In the genomic region with DNA sequence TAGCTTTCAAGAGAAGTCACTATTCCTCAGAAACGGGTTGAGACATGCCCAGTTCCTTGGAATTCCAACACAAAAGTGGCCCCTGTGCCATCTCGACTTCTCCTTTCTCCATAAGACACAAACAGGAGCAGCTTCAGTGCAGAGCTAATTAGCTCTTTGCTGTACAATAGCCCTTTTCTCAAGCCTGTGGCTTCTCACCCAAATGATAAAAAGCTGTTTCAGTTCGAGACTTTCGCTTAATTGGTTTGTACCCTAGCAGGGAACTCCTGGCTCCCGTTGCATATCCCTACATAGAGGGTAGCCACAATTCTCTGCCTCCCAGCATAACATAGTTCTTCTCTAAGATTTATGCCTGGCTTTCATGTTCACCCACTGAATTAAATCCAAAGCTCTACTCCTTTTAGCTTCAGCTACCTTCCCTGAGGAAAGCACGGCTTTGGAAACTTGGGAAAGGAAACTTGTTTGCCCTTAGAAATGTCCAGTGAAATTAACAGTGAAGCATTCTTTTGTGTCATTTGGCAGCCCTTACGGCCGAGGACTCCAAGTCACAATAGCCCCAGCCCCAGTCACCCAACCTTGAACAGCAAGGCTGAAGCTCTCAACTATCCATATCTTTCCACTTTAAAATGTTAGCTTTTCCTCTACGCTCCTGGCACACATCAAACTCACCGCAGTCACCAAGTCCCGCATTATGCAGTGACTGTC, we compare ENCODE assay signal across 12 mouse cellular contexts.
A peak's percentile ranks its signal among the peaks of the same experiment; 100 is the strongest.
DNase-seq lines count a peak whose midpoint lies in the region; ATAC-seq and TF ChIP-seq lines count a peak whose summit lies in the region.
"Had no signal": no experiment of that assay in that cellular context is flagged by ENCODE, and none has a peak within 500 bp of the region (broad histone marks: within the 10 kb centered on the region; RNA-seq: fewer than 3 reads in every experiment).

No protein-coding gene starts in this region.

- no peak for ATAC-seq in hindbrain, embryonic 15.5 days (ENCODE audit: low FRiP score, low read depth)
- peak; percentile 52; the same call in 1 of the 2 replicates for ATAC-seq in neural tube, embryonic 14.5 days (ENCODE audit: low read depth)
- ATAC-seq: CD4-positive, CD25-positive, alpha-beta regulatory T cell, adult 4 months; liver, postnatal 0 days had no signal

- peak overlapping the region; percentile 74 for H3K27ac ChIP-seq in layer of hippocampus, adult 2 months
- H3K27ac ChIP-seq in hindbrain, embryonic 15.5 days (replicated peaks) = peak overlapping the region; percentile 31
- H3K27ac ChIP-seq in neural tube, embryonic 14.5 days (ENCODE audit: low read depth, low read length) = peak overlapping the region; percentile 40
- H3K27ac ChIP-seq: stomach, embryonic 15.5 days had no signal

- no peak overlapping the region for H3K9ac ChIP-seq in hindbrain, embryonic 15.5 days
- no peak overlapping the region for H3K9ac ChIP-seq in neural tube, embryonic 14.5 days (replicated peaks; ENCODE audit: low read depth, low read length)
- H3K9ac ChIP-seq: liver, postnatal 0 days; stomach, embryonic 15.5 days had no signal

- 32% methylated on average over 11 of the region's 11 CpGs for WGBS in hindbrain, embryonic 15.5 days
- 19% methylated on average over 11 of the region's 11 CpGs for WGBS in neural tube, embryonic 14.5 days

- H3K9me3 ChIP-seq in hindbrain, embryonic 15.5 days = no peaks in the 10 kb centered on the region
- H3K9me3 ChIP-seq in neural tube, embryonic 14.5 days (ENCODE audit: control insufficient read depth, low read length) = no peaks in the 10 kb centered on the region
- H3K9me3 ChIP-seq: stomach, embryonic 15.5 days had no signal

- H3K27me3 ChIP-seq in hindbrain, embryonic 15.5 days = no peaks in the 10 kb centered on the region
- no peaks in the 10 kb centered on the region for H3K27me3 ChIP-seq in neural tube, embryonic 14.5 days (ENCODE audit: control insufficient read depth, insufficient read depth, low read length)
- H3K27me3 ChIP-seq: stomach, embryonic 15.5 days had no signal

- peak overlapping the region; percentile 3; the same call in 1 of the 2 replicates for H3K4me2 ChIP-seq in hindbrain, embryonic 15.5 days
- peak overlapping the region; percentile 9; the same call in 1 of the 2 replicates for H3K4me2 ChIP-seq in neural tube, embryonic 14.5 days (ENCODE audit: low read depth, low read length)
- H3K4me2 ChIP-seq: stomach, embryonic 15.5 days had no signal

- H3K4me3 ChIP-seq in layer of hippocampus, adult 2 months = peak overlapping the region; percentile 22
- H3K4me3 ChIP-seq in hindbrain, embryonic 15.5 days = no peak overlapping the region
- H3K4me3 ChIP-seq in neural tube, embryonic 14.5 days (ENCODE audit: low read depth, low read length) = no peak overlapping the region
- H3K4me3 ChIP-seq: stomach, embryonic 15.5 days had no signal

- no peaks in the 10 kb centered on the region for H3K36me3 ChIP-seq in hindbrain, embryonic 15.5 days
- no peaks in the 10 kb centered on the region for H3K36me3 ChIP-seq in neural tube, embryonic 14.5 days (ENCODE audit: control insufficient read depth, insufficient read depth, low read length)
- H3K36me3 ChIP-seq: stomach, embryonic 15.5 days had no signal

- DNase-seq in layer of hippocampus, adult 2 months (ENCODE audit: low spot score in 2 of 2) = peak in 1 of 2 experiments; percentile 26
- no peak for DNase-seq in layer of hippocampus, adult 9-10 months (ENCODE audit: low spot score)
- peak; percentile 12 for DNase-seq in embryo, embryonic 9.5 days (ENCODE audit: extremely low spot score)
- no peak for DNase-seq in thymus, postnatal 4 days
- no peak for DNase-seq in right cerebral cortex, postnatal 36 days (ENCODE audit: low spot score in 2 of 2)
- DNase-seq in cerebellum, postnatal 4 days (ENCODE audit: low spot score in 2 of 2) = no peak
- DNase-seq: liver, postnatal 0 days; right cerebral cortex, adult 18-20 months had no signal

- no peak for TF ChIP-seq CTCF in layer of hippocampus, adult 2 months (conservative IDR thresholded peaks at IDR 0.05)

- peaks cover 20% of the 10 kb centered on the region for H3K4me1 ChIP-seq in hindbrain, embryonic 15.5 days (replicated peaks)
- peaks cover 15% of the 10 kb centered on the region for H3K4me1 ChIP-seq in neural tube, embryonic 14.5 days (ENCODE audit: control insufficient read depth, insufficient read depth, low read length)
- H3K4me1 ChIP-seq: stomach, embryonic 15.5 days had no signal
